Mouse (Mus musculus) small intestine, adult 2 months (tissue): Measurements from ENCODE around the gene Fyttd1.

Source experiments
- CTCF ChIP-seq: fragments of 200-500 bp; IDR thresholded peaks from 2 replicates; pipeline ENCODE4 v1.5.1; 2012; ENCODE audit warnings: low read depth, mild to moderate bottlenecking, control low read depth, inconsistent platforms, low read length, moderate library complexity, mixed read lengths; ENCODE audit not compliant: insufficient replicate concordance, insufficient read length; ENCODE audit errors: extremely low read depth
- POLR2A ChIP-seq: fragments of 200-500 bp; IDR thresholded peaks from 2 replicates; pipeline ENCODE4 v1.6.1; 2012; ENCODE audit warnings: low read depth, mild to moderate bottlenecking, control low read depth, inconsistent platforms, low read length, moderate library complexity

DNA sequence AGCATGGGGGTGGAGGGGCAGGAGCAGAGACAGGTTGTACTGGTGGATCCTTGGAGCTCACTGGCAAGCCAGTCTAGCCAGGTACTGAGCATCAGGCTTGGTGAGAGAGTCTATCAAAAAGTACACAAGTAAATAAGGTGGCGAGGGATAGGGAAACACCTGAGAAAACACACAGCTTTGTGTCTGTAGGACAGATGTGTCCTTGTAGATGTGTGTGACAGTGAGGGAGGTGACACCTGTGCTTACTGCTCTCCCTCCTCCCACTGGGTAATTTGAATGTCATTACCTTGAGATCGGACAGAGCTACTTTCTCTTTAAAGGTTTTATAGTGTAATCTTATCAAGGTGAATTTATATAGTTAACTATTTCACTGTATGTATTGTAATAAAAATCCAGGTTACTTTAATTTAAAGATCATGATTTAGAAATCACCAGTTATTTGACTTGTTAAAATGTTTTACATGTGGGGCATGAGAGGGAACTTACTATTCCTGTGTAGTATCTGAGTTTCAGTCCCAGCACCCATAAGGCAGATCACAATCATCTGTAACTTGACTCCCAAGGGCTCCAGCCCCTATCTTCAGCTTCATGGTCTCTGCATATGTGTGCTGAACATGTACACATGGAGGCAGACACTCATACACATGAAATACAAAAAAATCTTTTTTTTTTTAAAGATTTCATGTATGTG lies 24.2 kb downstream of the Fyttd1 start:
- TF ChIP-seq CTCF (no peak), POLR2A (no peak)
